Mouse (Mus musculus): Measurements from ENCODE around the gene Epb41l5.

- no peak for TF ChIP-seq CTCF (IDR thresholded peaks at IDR 0.05; ENCODE audit: insufficient read depth, low read length)
- TF ChIP-seq POLR2A (IDR thresholded peaks at IDR 0.05; ENCODE audit: borderline replicate concordance, extremely low read depth, low read depth, low read length), result no peak
These were observed 7.5 kb downstream of the Epb41l5 start for GRCm38 (mm10) chr1:119641090-119641812.

Measured in lung, adult 2 months (tissue).